Mouse (Mus musculus) mesoderm, embryonic 11.5 days (tissue): Measurements from ENCODE around the gene Hip1r.
A peak's percentile ranks its signal among the peaks of the same experiment; 100 is the strongest.
"Not testable (repeated sequence)": the region's sequence is repeated elsewhere in the genome, so short reads cannot be mapped to it uniquely, and the experiment has no call there.

ENCODE experiments used
- DNase-seq: peaks from one replicate; pipeline ENCODE4 v3.0.0-alpha.2; 2012; ENCODE audit warnings: low read depth, low spot score

Hip1r gene

DNA sequence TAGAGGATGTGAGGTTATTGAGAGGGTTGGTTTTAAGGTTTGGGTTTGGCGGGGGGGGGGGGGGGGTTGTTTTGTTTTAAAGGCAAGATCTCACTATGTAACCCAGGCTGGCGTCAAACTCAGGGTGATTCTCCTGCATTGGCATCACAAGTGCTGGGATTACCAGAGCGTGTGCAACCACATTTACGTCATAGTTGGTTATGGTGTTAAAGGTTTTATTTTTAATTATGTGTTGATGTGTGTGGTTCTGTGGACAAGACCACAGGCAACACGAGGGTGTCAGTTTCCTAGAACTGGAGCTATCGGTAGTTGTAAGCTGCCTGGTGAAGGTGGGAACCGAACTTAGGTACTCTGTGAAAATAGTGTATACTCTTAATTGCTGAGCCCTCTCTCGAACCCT, 62.4 kb downstream of the Hip1r start:
- no peak for DNase-seq

DNA sequence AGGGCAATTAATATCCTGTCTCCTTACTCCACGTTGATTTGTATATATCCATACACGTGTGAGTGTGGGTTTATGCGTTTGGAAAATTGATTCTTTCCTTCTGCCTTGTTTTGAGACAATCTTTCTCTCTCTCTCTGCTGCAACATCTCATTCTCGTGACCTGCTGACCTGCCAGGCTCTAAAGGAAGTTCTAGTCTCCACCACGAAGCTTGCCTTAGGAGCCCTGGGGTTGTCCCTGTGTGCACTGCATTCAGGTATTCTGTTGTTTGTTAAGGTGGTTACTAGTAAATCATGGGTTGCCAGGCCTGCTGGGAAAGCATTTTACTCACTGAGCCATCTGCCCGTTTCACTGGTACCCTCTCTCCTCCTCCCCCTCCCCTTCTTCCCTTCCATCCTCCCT, 62.9 kb downstream of the Hip1r start:
- no peak for DNase-seq

DNA sequence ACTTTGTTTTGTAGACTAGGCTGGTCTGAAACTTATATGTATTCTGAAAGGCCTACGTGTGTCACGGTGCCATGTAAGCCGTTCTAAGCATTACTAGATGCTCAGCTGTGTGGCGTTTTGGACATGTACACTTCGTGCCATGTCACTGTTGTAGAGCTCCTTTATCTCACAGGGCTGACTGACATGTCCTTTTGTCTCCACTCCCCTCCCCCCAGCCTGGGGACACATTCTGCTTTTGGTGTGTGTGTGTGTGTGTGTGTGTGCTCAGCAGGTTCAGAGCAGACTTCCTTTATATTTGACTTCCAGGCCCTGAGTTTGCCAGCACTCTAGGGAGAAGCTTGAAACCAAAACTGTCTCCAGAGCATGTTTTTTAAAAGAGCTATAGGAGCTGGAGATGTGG, 63.4 kb downstream of the Hip1r start:
- no peak for DNase-seq

DNA sequence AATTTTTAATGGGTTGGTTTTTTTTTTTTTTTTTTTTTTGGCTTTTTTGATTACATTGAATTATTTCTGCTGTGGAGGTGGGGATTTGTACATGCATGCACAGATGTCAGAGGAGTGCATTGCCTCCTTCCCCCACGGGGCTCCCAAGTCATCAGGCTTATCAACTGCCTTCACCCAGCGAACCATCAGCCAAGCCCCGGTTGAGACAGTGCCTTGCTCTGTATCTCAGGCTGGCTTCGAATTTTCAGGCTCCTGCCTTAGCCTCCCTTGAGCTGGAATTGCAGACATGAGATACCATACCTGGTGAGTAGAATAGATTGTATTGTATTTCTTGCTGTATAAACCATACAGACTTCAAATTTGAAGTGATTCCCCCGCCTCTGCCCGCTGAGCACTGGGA, 66.2 kb downstream of the Hip1r start:
- no peak for DNase-seq

DNA sequence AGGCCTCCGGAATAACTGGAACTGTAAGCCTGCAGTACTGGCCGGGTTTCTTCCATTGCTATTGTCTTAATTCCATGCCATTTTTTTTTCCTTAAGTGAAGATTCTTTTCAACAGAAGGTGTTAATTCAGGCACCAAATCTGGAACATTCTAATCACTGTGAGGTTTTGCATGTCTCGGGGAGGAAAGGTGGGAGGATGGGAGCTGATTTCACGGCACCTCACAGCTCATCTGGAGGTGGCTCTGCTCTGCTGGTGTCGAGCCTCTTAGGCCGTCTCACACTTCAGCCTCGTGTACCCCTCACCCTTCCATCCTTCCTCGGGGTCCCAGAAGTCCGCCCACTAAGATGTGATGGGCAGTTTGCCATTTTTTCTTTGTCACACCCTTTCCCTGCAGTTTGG, 67.7 kb downstream of the Hip1r start:
- DNase-seq: no peak

DNA sequence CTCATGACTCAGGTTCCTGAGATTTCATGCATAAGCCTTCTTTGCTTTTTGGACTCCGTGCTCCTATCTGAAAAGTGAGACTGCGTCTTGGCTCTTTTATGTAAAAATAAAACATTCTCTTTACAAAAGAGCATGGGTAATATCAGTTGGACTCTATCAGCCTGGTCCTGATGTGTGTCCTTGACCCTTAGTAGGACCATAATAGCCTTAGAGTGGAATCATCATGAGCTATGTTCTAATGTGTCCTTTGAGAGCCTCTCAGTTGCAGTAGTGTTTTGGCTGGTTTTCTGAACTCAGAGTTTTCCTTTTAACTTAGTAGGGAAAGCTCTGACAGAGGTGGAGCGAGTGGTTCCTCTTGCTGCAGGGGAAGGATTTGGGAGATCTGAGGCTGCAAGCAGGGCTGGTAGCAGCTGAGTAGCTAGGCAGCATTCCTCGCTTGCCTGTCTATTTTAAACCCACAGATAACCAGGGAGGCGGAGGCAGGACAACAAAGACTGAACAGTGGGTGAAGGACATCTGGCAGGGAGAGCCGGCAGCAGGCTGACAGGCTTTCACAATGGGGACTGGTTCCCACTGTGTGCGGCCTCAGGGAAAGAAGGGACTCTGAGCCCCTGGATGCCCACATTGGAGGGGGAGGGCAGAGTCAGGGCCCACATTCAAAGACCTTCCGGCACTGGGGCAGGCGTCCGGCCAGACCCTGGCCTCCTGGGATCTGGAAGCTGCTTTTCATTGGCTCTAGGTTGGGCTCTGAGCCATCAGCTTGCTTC, 70.0 kb downstream of the Hip1r start:
- peak; percentile 68 for DNase-seq

DNA sequence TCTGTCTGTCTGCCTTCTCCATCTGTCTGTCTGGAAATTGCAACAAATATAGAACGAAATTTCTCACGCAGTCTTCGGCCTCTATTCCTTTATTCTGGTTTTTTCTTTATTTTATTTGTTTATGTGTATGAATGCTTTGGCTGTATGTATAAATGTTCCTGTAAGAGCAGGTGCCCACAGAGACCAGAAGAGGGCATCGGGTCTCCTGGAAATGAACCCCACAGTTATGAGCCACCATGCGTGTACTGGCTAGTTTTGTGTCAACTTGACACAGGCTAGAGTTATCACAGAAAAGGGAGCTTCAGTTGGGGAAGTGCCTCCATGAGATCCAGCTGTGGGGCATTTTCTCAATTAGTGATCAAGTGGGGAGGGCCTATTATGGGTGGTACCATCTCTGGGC, 70.6 kb downstream of the Hip1r start:
- no peak for DNase-seq

DNA sequence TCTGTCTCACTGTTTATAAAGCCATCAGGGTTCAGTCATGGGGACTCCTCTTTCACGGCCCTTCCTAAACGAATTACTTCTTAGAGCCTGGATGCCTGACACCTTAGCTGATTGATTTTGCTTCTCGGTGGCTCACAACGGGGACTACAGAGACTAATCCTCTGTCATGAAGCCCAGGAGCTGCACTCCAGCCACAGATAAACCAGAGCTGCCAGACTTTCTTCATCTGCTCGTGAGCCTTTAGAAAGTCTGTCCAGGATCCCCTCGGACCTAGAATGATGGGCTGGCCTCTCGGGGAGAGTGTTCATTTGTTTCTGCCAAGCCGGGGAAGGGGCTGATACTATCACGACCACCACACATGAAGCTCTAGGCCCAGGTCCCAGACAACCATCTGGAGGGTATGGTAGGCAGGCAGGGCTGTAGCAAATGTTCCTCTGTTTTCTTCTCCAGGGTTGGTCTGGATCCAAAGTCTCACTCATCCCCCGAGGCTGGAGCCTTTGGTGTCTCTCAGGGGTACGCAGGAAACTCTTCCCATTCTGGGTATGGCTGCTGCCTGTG, 72.1 kb downstream of the Hip1r start:
- no peak for DNase-seq

DNA sequence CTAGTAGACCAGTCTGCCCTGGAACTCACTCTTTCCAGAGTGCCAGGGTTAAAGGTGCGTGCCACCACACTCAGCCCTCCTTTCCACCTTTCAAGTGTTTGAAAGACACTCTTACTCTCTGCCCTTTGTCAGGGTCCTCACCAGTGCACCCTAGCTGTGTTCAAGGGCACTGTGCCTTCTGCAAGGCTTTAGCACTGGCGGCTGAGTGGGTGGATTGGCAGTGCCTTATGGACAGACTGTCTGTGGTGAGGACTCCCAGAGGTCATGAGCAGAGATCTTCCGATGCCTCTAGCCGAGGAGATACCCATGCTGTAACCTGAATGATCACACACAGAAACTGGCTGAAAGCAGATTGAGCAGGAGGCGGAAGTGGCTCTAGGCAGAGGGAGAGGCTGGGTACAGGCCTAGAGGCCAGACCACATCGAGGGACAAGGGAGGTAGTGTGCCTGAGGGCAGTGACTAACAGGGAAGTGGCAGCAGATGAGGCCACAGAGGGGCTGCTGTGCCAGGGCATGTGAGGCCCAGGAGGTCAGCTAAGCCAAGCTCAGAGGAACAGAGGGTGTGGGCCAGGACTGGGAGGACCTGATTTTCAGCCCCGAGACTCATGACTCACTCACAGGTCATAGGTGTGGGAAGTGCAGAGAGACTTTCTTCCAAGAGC, 73.4 kb downstream of the Hip1r start:
- DNase-seq: no peak

DNA sequence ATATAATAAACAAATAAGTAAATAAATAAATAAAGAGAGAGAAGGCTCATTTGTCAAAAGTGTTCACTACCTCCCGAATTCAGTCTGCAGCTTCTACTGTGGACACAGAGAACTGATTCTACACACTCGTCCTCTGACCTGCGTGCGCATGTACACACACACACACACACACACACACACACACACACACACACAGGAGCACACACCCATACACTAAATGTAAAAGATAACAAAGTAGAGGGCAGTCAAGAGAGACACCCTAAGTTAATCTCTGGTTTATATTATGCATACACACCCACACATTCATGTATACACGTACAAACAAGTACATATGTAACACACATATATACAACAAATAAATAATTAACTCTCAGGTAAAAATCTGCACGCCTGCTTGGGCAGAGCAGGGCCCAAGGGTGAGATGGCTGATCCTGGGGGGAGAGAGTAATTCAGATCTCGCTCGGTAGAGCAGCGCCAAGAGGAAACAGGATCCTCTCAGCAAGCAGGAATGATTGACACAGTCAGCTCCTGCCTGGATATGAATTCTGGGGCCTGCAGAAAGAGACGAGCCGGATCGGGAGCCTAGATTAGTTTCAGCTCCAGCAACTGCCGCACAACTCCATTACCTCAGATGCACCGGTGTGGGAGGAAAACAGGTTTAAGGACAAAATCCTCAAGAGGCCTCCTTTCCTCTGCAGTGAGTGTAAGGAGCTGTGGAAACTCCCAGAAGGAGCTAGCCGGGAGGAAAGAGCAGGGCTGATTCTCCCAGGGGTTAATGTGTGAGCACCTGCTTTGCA, 76.0 kb downstream of the Hip1r start:
- no peak for DNase-seq

DNA sequence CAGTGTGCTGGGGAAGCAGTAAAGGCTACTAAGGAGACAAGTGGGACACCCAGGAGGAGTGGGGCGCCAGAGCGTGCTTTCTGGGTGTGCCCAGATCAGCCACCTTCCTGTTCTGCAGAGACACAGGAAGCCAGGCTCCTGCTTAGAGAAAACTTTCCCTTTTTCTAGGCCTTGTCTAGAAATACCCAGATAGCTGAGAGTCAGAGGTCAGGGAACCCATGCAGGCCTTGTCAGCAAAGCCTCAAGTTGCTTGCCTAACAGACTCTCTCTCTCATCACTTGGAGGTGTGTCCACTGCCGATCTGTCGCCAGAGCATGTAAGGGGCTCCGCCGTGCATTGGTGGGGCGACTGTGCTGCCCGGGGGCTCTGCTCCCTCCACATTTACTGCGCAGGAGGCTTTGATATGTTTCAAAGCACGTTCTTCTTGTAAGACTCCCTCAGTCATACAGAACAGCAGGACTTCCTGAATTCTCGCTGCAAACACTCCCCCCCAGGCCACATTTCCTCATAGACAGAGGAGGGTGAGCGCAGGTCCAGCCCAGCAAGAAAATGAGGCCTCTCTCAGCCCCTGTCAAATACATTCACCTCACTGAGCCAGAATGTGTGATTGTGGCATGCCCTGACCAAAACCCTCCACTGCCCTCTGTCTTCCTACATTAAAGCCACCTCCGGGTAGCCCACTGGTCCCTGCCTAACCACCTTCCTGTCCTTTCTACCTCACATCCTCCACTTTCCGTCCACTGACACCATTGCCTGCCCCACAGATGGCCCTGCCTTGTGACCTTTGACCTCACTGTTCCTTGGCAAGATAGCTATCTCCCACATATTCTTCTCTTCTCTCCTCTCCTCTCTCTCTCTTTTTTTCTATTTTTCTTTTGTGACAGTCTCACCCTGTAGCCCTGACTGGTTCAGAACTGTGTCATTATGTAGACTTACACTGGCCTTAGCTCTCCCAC, 76.9 kb downstream of the Hip1r start:
- DNase-seq: no peak

DNA sequence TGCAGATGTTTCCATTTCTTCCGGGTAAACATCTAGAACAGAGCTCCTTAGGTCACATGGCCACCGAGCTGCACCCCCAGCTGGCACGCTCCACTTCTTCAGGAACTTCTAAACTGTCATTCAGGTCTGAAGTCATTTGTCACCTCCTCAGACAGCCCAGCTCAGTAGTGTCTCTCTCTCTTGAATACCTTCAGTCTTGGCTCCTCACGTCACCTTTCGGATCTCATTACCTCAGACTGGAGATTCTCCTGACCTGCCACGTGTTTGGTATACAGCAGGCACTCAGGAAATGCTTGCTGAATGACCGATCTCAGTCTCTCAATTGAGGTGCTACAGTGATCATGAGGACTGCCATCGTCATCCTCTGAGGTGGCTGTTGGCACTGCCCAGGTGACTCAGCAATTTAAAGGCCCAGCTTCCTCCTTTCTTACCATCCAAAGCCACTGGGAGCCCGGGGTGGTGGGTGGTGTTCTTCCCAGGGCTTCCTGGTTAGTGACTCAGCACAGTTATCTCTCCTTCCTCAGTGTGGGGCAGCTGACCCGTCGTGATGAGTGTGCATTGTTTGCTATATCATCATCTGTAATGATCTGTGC, 78.6 kb downstream of the Hip1r start:
- no peak for DNase-seq

DNA sequence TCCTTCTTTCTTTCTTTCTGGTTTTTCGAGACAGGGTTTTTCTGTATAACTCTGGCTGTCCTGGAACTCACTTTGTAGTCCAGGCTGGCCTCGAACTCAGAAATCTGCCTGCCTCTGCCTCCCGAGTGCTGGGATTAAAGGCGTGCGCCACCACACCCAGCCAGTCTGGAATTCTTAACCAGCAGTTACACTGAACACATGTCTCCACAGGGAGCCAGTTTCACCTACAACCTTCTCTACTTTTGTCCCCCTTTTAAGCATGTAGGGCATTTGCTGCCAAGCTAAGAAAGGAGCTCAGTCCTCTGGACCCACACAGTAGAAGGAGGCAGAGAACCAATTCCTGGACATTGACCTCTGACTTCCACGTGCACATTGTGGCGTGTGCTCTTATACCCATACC, 79.2 kb downstream of the Hip1r start:
- not testable (repeated sequence) for DNase-seq
